Mouse (Mus musculus): ENCODE results near the gene Slf2. TPM values are rescaled to one million over a fixed set of nuclear protein-coding genes. Genes with fewer than 3 reads are reported as not detected.
A peak's percentile ranks its signal among the peaks of the same experiment; 100 is the strongest.

The Slf2 gene
- polyA plus RNA-seq, 1 experiment from 2014 or later, result 46.4 TPM

- Histone ChIP-seq H3K4me1 (ENCODE audit: control insufficient read depth, insufficient read depth, low read length) (no peaks in the 10 kb centered on the region), H3K9ac (ENCODE audit: low read length) (no peak overlapping the region), H3K4me3 (ENCODE audit: low read depth, low read length) (no peak overlapping the region), H3K9me3 (ENCODE audit: control insufficient read depth, low read length) (no peaks in the 10 kb centered on the region), H3K36me3 (ENCODE audit: control insufficient read depth, insufficient read depth, low read length) (no peaks in the 10 kb centered on the region), H3K27ac (ENCODE audit: low read depth, low read length) (no peak overlapping the region), H3K4me2 (ENCODE audit: low read depth) (no peak overlapping the region), H3K27me3 (ENCODE audit: control insufficient read depth, insufficient read depth, low read length) (no peaks in the 10 kb centered on the region)
- ATAC-seq (ENCODE audit: insufficient read depth, low FRiP score, low TSS enrichment) (no peak), DNase-seq (ENCODE audit: low spot score) (no peak)
- 85% methylated on average over 2 of the region's 2 CpGs for WGBS
These were observed 8.4 kb upstream of the Slf2 start for GRCm38 (mm10) chr19:44922521-44922920.

- no peaks in the 10 kb centered on the region for H3K36me3 ChIP-seq (ENCODE audit: control insufficient read depth, insufficient read depth, low read length)
- DNase-seq (ENCODE audit: low spot score) (no peak), ATAC-seq (ENCODE audit: insufficient read depth, low FRiP score, low TSS enrichment) (no peak)
- 72% methylated on average over 5 of the region's 5 CpGs for WGBS
- H3K9me3 ChIP-seq (ENCODE audit: control insufficient read depth, low read length), result no peaks in the 10 kb centered on the region
- H3K4me3 ChIP-seq (ENCODE audit: low read depth, low read length), result no peak overlapping the region
- no peak overlapping the region for H3K27ac ChIP-seq (ENCODE audit: low read depth, low read length)
- H3K4me2 ChIP-seq (ENCODE audit: low read depth), result no peak overlapping the region
- no peak overlapping the region for H3K9ac ChIP-seq (ENCODE audit: low read length)
- H3K4me1 ChIP-seq (ENCODE audit: control insufficient read depth, insufficient read depth, low read length), result peaks cover 6% of the 10 kb centered on the region
- no peaks in the 10 kb centered on the region for H3K27me3 ChIP-seq (ENCODE audit: control insufficient read depth, insufficient read depth, low read length)
These were observed 6.3 kb upstream of the Slf2 start for GRCm38 (mm10) chr19:44924699-44925098.

- WGBS, result 73% methylated on average over 6 of the region's 6 CpGs
- Histone ChIP-seq H3K27ac (ENCODE audit: low read depth, low read length) (no peak overlapping the region), H3K4me1 (ENCODE audit: control insufficient read depth, insufficient read depth, low read length) (peaks cover 9% of the 10 kb centered on the region), H3K4me3 (ENCODE audit: low read depth, low read length) (no peak overlapping the region), H3K27me3 (ENCODE audit: control insufficient read depth, insufficient read depth, low read length) (no peaks in the 10 kb centered on the region), H3K9me3 (ENCODE audit: control insufficient read depth, low read length) (no peaks in the 10 kb centered on the region), H3K4me2 (ENCODE audit: low read depth) (no peak overlapping the region), H3K9ac (ENCODE audit: low read length) (no peak overlapping the region), H3K36me3 (ENCODE audit: control insufficient read depth, insufficient read depth, low read length) (no peaks in the 10 kb centered on the region)
- ATAC-seq (ENCODE audit: insufficient read depth, low FRiP score, low TSS enrichment), result no peak
- no peak for DNase-seq (ENCODE audit: low spot score)
These were observed 4.2 kb upstream of the Slf2 start for GRCm38 (mm10) chr19:44926781-44927180.

- Histone ChIP-seq H3K4me3 (ENCODE audit: low read depth, low read length) (no peak overlapping the region), H3K4me2 (ENCODE audit: low read depth) (no peak overlapping the region), H3K4me1 (ENCODE audit: control insufficient read depth, insufficient read depth, low read length) (peaks cover 13% of the 10 kb centered on the region), H3K36me3 (ENCODE audit: control insufficient read depth, insufficient read depth, low read length) (no peaks in the 10 kb centered on the region), H3K27ac (ENCODE audit: low read depth, low read length) (no peak overlapping the region), H3K27me3 (ENCODE audit: control insufficient read depth, insufficient read depth, low read length) (no peaks in the 10 kb centered on the region), H3K9me3 (ENCODE audit: control insufficient read depth, low read length) (no peaks in the 10 kb centered on the region), H3K9ac (ENCODE audit: low read length) (no peak overlapping the region)
- no peak for ATAC-seq (ENCODE audit: insufficient read depth, low FRiP score, low TSS enrichment)
- no peak for DNase-seq (ENCODE audit: low spot score)
- WGBS, result 82% methylated on average over 1 of the region's 1 CpGs
These were observed 3.7 kb upstream of the Slf2 start for GRCm38 (mm10) chr19:44927250-44927649.

- 79% methylated on average over 8 of the region's 8 CpGs for WGBS
- DNase-seq (ENCODE audit: low spot score) (no peak), ATAC-seq (ENCODE audit: insufficient read depth, low FRiP score, low TSS enrichment) (no peak)
These were observed 2.8 kb upstream of the Slf2 start for GRCm38 (mm10) chr19:44928185-44928584.

GRCm38 (mm10) chr19:44929251-44929650, 1.7 kb upstream of the Slf2 start:
- no peak overlapping the region for H3K4me3 ChIP-seq (ENCODE audit: low read depth, low read length)
- no peak overlapping the region for H3K9ac ChIP-seq (ENCODE audit: low read length)
- no peaks in the 10 kb centered on the region for H3K27me3 ChIP-seq (ENCODE audit: control insufficient read depth, insufficient read depth, low read length)
- H3K36me3 ChIP-seq (ENCODE audit: control insufficient read depth, insufficient read depth, low read length), result no peaks in the 10 kb centered on the region
- H3K9me3 ChIP-seq (ENCODE audit: control insufficient read depth, low read length), result no peaks in the 10 kb centered on the region
- no peak overlapping the region for H3K4me2 ChIP-seq (ENCODE audit: low read depth)
- H3K4me1 ChIP-seq (ENCODE audit: control insufficient read depth, insufficient read depth, low read length), result peaks cover 15% of the 10 kb centered on the region
- no peak overlapping the region for H3K27ac ChIP-seq (ENCODE audit: low read depth, low read length)
- ATAC-seq (ENCODE audit: insufficient read depth, low FRiP score, low TSS enrichment) (no peak), DNase-seq (ENCODE audit: low spot score) (no peak)
- 38% methylated on average over 3 of the region's 3 CpGs for WGBS

More at GRCm38 (mm10) chr19:44928185-44928584, 2.8 kb upstream of the Slf2 start:
- Histone ChIP-seq H3K4me2 (ENCODE audit: low read depth) (no peak overlapping the region), H3K36me3 (ENCODE audit: control insufficient read depth, insufficient read depth, low read length) (no peaks in the 10 kb centered on the region), H3K9ac (ENCODE audit: low read length) (no peak overlapping the region), H3K4me1 (ENCODE audit: control insufficient read depth, insufficient read depth, low read length) (peaks cover 15% of the 10 kb centered on the region), H3K27ac (ENCODE audit: low read depth, low read length) (no peak overlapping the region), H3K27me3 (ENCODE audit: control insufficient read depth, insufficient read depth, low read length) (no peaks in the 10 kb centered on the region), H3K4me3 (ENCODE audit: low read depth, low read length) (no peak overlapping the region), H3K9me3 (ENCODE audit: control insufficient read depth, low read length) (no peaks in the 10 kb centered on the region)

GRCm38 (mm10) chr19:44929663-44930062, 1.3 kb upstream of the Slf2 start:
- Histone ChIP-seq H3K36me3 (ENCODE audit: control insufficient read depth, insufficient read depth, low read length) (no peaks in the 10 kb centered on the region), H3K4me1 (ENCODE audit: control insufficient read depth, insufficient read depth, low read length) (peaks cover 15% of the 10 kb centered on the region), H3K27me3 (ENCODE audit: control insufficient read depth, insufficient read depth, low read length) (no peaks in the 10 kb centered on the region), H3K4me2 (ENCODE audit: low read depth) (no peak overlapping the region), H3K9ac (ENCODE audit: low read length) (no peak overlapping the region), H3K4me3 (ENCODE audit: low read depth, low read length) (no peak overlapping the region), H3K9me3 (ENCODE audit: control insufficient read depth, low read length) (no peaks in the 10 kb centered on the region), H3K27ac (ENCODE audit: low read depth, low read length) (no peak overlapping the region)
- 58% methylated on average over 10 of the region's 10 CpGs for WGBS
- ATAC-seq (ENCODE audit: insufficient read depth, low FRiP score, low TSS enrichment), result no peak
- no peak for DNase-seq (ENCODE audit: low spot score)

GRCm38 (mm10) chr19:44930122-44930521, 829 bp upstream of the Slf2 start:
- WGBS, result 43% methylated on average over 2 of the region's 2 CpGs
- no peak for ATAC-seq (ENCODE audit: insufficient read depth, low FRiP score, low TSS enrichment)
- Histone ChIP-seq H3K4me2 (ENCODE audit: low read depth) (peak overlapping the region; percentile 55), H3K36me3 (ENCODE audit: control insufficient read depth, insufficient read depth, low read length) (peaks cover 3% of the 10 kb centered on the region), H3K4me3 (ENCODE audit: low read depth, low read length) (peak overlapping the region; percentile 96; the same call in 1 of the 2 replicates), H3K27me3 (ENCODE audit: control insufficient read depth, insufficient read depth, low read length) (no peaks in the 10 kb centered on the region), H3K27ac (ENCODE audit: low read depth, low read length) (no peak overlapping the region), H3K9ac (ENCODE audit: low read length) (no peak overlapping the region), H3K9me3 (ENCODE audit: control insufficient read depth, low read length) (no peaks in the 10 kb centered on the region), H3K4me1 (ENCODE audit: control insufficient read depth, insufficient read depth, low read length) (peaks cover 15% of the 10 kb centered on the region)
- no peak for DNase-seq (ENCODE audit: low spot score)

GRCm38 (mm10) chr19:44931454-44931759, 456 bp downstream of the Slf2 start:
- 0% methylated on average over 18 of the region's 18 CpGs for WGBS
- ATAC-seq (ENCODE audit: insufficient read depth, low FRiP score, low TSS enrichment) (peak; percentile 92), DNase-seq (ENCODE audit: low spot score) (peak; percentile 95)
- H3K36me3 ChIP-seq (ENCODE audit: control insufficient read depth, insufficient read depth, low read length), result peaks cover 8% of the 10 kb centered on the region
- peak overlapping the region; percentile 67; the same call in 1 of the 2 replicates for H3K27ac ChIP-seq (ENCODE audit: low read depth, low read length)
- peaks cover 15% of the 10 kb centered on the region for H3K4me1 ChIP-seq (ENCODE audit: control insufficient read depth, insufficient read depth, low read length)
- peak overlapping the region; percentile 77 for H3K9ac ChIP-seq (ENCODE audit: low read length)
- H3K4me3 ChIP-seq (ENCODE audit: low read depth, low read length), result peak overlapping the region; percentile 96
- no peaks in the 10 kb centered on the region for H3K9me3 ChIP-seq (ENCODE audit: control insufficient read depth, low read length)
- H3K4me2 ChIP-seq (ENCODE audit: low read depth), result peak overlapping the region; percentile 81
- H3K27me3 ChIP-seq (ENCODE audit: control insufficient read depth, insufficient read depth, low read length), result no peaks in the 10 kb centered on the region
